Mouse (Mus musculus) kidney, embryonic 16.5 days (tissue): ENCODE measurements at regions not wholly inside any gene's neighbourhood (a gene's known extent, or its start where the extent isn't known, plus 50 kb on each side); places are given as distances from the start of the nearest gene placed in this dataset. TPM values are rescaled to one million over a fixed set of nuclear protein-coding genes. Genes with fewer than 3 reads are reported as not detected.
A peak's percentile ranks its signal among the peaks of the same experiment; 100 is the strongest.

Source experiments
- ATAC-seq: fragments of 200-750 bp; cut with Nextera tagmentation; 2 replicates; pipeline ENCODE4 v1.8.0; 2017; ENCODE audit warnings: moderate TSS enrichment; ENCODE audit not compliant: low FRiP score, low TSS enrichment
- H3K27ac ChIP-seq: fragments of 300-500 bp; sonication (generic); 2 replicates; pipeline ENCODE4 v1.5.1; 2014; ENCODE audit warnings: low read length
- H3K27me3 ChIP-seq: fragments of 300-500 bp; sonication (generic); 2 replicates; pipeline ENCODE4 v1.6.1; 2014; ENCODE audit warnings: low read length, control low read depth, mixed read lengths; ENCODE audit not compliant: insufficient read depth
- H3K36me3 ChIP-seq: fragments of 300-500 bp; sonication (generic); 2 replicates; pipeline ENCODE4 v1.6.1; 2014; ENCODE audit warnings: low read length, control low read depth, mixed read lengths; ENCODE audit not compliant: insufficient read depth
- H3K4me1 ChIP-seq: fragments of 300-500 bp; sonication (generic); 2 replicates; pipeline ENCODE4 v1.6.1; 2014; ENCODE audit warnings: low read length, control low read depth, mixed read lengths; ENCODE audit not compliant: insufficient read depth
- H3K4me2 ChIP-seq: fragments of 300-500 bp; sonication (generic); replicated peaks from 2 replicates; pipeline ENCODE4 v1.6.1; 2014; ENCODE audit warnings: low read depth, low read length
- H3K4me3 ChIP-seq: fragments of 300-500 bp; sonication (generic); 2 replicates; pipeline ENCODE4 v1.5.1; 2014; ENCODE audit warnings: mild to moderate bottlenecking, low read length
- H3K9ac ChIP-seq: fragments of 300-500 bp; sonication (generic); replicated peaks from 2 replicates; pipeline ENCODE4 v1.6.1; 2014; ENCODE audit warnings: low read length
- H3K9me3 ChIP-seq: fragments of 300-500 bp; sonication (generic); 2 replicates; pipeline ENCODE4 v1.6.1; 2016; ENCODE audit warnings: low read length, control low read depth
- WGBS: fragments of 180-500 bp; shearing (Covaris S2); extraction: QIAGEN DNeasy Blood & Tissue Kit; methylation state at CpG from one replicate; pipeline ENCODE4 v1.1.7; 2014; 5-methylcytosine and 5-hydroxymethylcytosine counted together
- microRNA-seq: library from miRNA; unstranded; fragments of <30 nt; microRNA quantifications from one replicate; pipeline ENCODE4, GENCODE M21; 2016

- H3K4me3 ChIP-seq = no peak overlapping the region
- H3K27ac ChIP-seq = no peak overlapping the region
- H3K4me2 ChIP-seq = no peak overlapping the region
- ATAC-seq = no peak
- H3K9me3 ChIP-seq = no peaks in the 10 kb centered on the region
- no peaks in the 10 kb centered on the region for H3K4me1 ChIP-seq
- WGBS = 87% methylated on average over 3 of the region's 3 CpGs
- no peak overlapping the region for H3K9ac ChIP-seq
- H3K36me3 ChIP-seq = no peaks in the 10 kb centered on the region
- no peaks in the 10 kb centered on the region for H3K27me3 ChIP-seq
Measured at GRCm38 (mm10) chr12:37057411-37057810, 50.9 kb upstream of the Meox2 start.

Small RNA genes in the stretch of these regions (microRNA-seq; reads per million reads assigned to microRNA genes)
- gene Gm44326 = not detected
- gene Mir5099 = 117 reads per million, percentile 56 among the genes with 10 or more reads in this experiment
